Mouse (Mus musculus) megakaryocyte, embryonic 14.5 days (primary cell): Measurements from ENCODE around the gene Mpdz.

Source experiments
- FLI1 ChIP-seq: IDR thresholded peaks from 2 replicates; pipeline ENCODE4 v1.6.1; 2012; ENCODE audit warnings: low read length, inconsistent platforms, mixed read lengths
- GATA1 ChIP-seq: IDR thresholded peaks from 3 replicates; pipeline ENCODE4 v1.6.1; 2012; ENCODE audit warnings: mixed read lengths, low read length, inconsistent platforms, borderline replicate concordance

DNA sequence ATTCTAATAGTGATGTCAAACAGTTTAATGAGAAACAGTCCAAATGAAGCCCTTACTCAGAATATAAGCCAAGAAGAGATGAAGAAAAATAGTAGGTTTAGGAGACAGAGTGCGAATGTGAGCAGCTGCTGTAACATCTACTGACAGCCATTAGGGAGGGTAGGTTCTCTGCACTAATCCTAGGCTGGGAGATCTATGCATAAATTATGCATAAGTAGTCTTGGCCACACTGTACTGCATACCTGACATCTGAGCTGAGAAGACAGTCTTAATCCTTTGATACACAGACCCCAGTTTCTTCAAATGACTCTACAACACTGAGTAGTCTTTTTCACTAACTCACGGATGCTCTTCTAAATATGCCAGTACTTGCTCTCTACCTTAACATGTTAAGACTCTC, 114.9 kb downstream of the Mpdz start:
- TF ChIP-seq GATA1 (no peak), FLI1 (no peak)
